Mouse (Mus musculus): ENCODE results near the gene Far2.

The Far2 gene

GRCm38 (mm10) chr6:148046881-148047649 lies at the start of gene Far2:
TSS of gene Far2 (plus strand) at chr6:148047259.
- peak; percentile 54 to 66 for DNase-seq (ENCODE audit: low spot score in 2 of 2)

GRCm38 (mm10) chr6:148000483-148000882 lies 46.6 kb upstream of the Far2 start:
- no peak for DNase-seq (ENCODE audit: low spot score in 2 of 2)

GRCm38 (mm10) chr6:148001071-148001470 lies 46.0 kb upstream of the Far2 start:
- no peak for DNase-seq (ENCODE audit: low spot score in 2 of 2)

GRCm38 (mm10) chr6:148006118-148006837 lies 40.8 kb upstream of the Far2 start:
- DNase-seq (ENCODE audit: low spot score in 2 of 2), result no peak

- DNase-seq (ENCODE audit: low spot score in 2 of 2), result no peak
Measured at GRCm38 (mm10) chr6:148040759-148041158, 6.3 kb upstream of the Far2 start.

GRCm38 (mm10) chr6:148047650-148047988 lies 560 bp downstream of the Far2 start:
- no peak for DNase-seq (ENCODE audit: low spot score in 2 of 2)

- no peak for DNase-seq (ENCODE audit: low spot score in 2 of 2)
Measured at GRCm38 (mm10) chr6:148063131-148063530, 16.1 kb downstream of the Far2 start.

- DNase-seq (ENCODE audit: low spot score in 2 of 2), result no peak
Measured at GRCm38 (mm10) chr6:148066267-148066666, 19.2 kb downstream of the Far2 start.

GRCm38 (mm10) chr6:148068786-148069185 lies 21.7 kb downstream of the Far2 start:
- no peak for DNase-seq (ENCODE audit: low spot score in 2 of 2)

- peak; percentile 37 to 42 for DNase-seq (ENCODE audit: low spot score in 2 of 2)
Measured at GRCm38 (mm10) chr6:148073599-148073998, 26.5 kb downstream of the Far2 start.

- DNase-seq (ENCODE audit: low spot score in 2 of 2), result no peak
Measured at GRCm38 (mm10) chr6:148074211-148074864, 27.3 kb downstream of the Far2 start.

- DNase-seq (ENCODE audit: low spot score in 2 of 2), result no peak
Measured at GRCm38 (mm10) chr6:148083864-148084263, 36.8 kb downstream of the Far2 start.

GRCm38 (mm10) chr6:148084403-148084802 lies 37.3 kb downstream of the Far2 start:
- no peak for DNase-seq (ENCODE audit: low spot score in 2 of 2)

- DNase-seq (ENCODE audit: low spot score in 2 of 2), result no peak
Measured at GRCm38 (mm10) chr6:148097039-148097438, 50.0 kb downstream of the Far2 start.

- no peak for DNase-seq (ENCODE audit: low spot score in 2 of 2)
Measured at GRCm38 (mm10) chr6:148101977-148102376, 54.9 kb downstream of the Far2 start.

GRCm38 (mm10) chr6:148102434-148102833 lies 55.4 kb downstream of the Far2 start:
- DNase-seq (ENCODE audit: low spot score in 2 of 2), result no peak

- no peak for DNase-seq (ENCODE audit: low spot score in 2 of 2)
Measured at GRCm38 (mm10) chr6:148104212-148104611, 57.2 kb downstream of the Far2 start.

GRCm38 (mm10) chr6:148105722-148106268 lies 58.7 kb downstream of the Far2 start:
- DNase-seq (ENCODE audit: low spot score in 2 of 2), result no peak

- no peak for DNase-seq (ENCODE audit: low spot score in 2 of 2)
Measured at GRCm38 (mm10) chr6:148108741-148109472, 61.8 kb downstream of the Far2 start.

- no peak for DNase-seq (ENCODE audit: low spot score in 2 of 2)
Measured at GRCm38 (mm10) chr6:148110996-148111633, 64.1 kb downstream of the Far2 start.

GRCm38 (mm10) chr6:148116371-148116770 lies 69.3 kb downstream of the Far2 start:
- DNase-seq (ENCODE audit: low spot score in 2 of 2), result no peak
